Mouse (Mus musculus) ovary, postnatal 10 days (tissue): ENCODE data around the gene Lgals7.

ENCODE experiments used
- DNase-seq: peaks from one replicate; pipeline ENCODE4 v3.0.0; 2022; ENCODE audit warnings: low spot score

Gene Lgals7

GRCm38 (mm10) chr7:28830981-28831380 lies 32.7 kb upstream of the Lgals7 start:
- no peak for DNase-seq

- DNase-seq: no peak
Measured at GRCm38 (mm10) chr7:28831411-28832125, 32.1 kb upstream of the Lgals7 start.

- DNase-seq: no peak
Measured at GRCm38 (mm10) chr7:28832137-28832536, 31.5 kb upstream of the Lgals7 start.

DNA sequence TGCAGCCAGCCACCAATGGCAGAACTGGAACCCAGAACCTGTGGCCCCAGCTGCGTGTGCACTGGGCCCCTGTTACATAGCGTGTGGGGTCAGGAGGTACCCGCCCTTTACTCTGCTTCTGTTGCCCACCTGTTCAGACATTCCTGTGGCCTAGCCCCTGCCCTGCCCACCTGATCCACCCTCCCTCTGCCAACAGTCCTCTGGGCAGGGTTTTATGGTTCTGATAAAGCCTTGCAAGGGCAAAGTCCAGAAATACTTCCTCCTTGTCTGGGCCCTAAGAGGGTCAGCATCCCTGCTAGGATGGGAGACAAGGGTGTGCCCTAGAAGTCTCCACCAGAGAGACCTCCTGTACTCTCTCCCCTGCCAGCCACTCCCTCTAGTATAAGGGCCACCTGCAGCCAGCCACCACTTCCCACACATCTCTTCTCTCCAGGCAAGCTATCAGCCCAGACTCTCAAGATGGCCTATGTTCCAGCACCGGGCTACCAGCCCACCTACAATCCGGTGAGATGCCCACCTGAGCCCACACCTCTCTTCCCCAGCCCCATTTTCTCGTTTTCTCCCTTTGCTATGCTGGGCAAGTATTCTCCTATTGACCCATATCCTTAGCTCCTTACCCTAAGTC lies 29.8 kb upstream of the Lgals7 start, which contains the start of gene Lgals4:
Gene Lgals4 (plus strand): TSS at position 132 of the 625 bp plus-strand sequence.
- no peak for DNase-seq

- DNase-seq: no peak
Measured at GRCm38 (mm10) chr7:28836936-28837335, 26.7 kb upstream of the Lgals7 start.

DNA sequence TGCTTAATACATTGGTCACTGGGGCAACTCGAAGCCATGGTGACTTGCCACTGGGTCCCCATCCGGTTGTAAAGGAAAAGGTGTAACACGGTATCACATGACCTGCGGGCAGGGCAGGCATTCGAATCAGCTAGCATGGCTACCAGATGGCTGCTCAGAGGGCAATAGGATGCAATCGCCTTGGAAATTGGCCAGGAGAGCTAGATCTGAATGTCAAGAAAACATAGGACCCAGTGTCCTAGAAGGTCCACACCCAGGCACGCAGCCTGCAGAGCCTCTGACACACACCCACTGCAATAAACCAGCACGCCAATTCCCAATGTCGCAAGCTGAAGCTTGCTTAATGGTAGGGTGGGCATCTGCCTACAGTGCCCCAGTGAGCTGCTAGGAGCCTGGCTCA lies 25.3 kb upstream of the Lgals7 start:
- DNase-seq: no peak

- DNase-seq: no peak
Measured at GRCm38 (mm10) chr7:28847273-28847672, 16.4 kb upstream of the Lgals7 start.

DNA sequence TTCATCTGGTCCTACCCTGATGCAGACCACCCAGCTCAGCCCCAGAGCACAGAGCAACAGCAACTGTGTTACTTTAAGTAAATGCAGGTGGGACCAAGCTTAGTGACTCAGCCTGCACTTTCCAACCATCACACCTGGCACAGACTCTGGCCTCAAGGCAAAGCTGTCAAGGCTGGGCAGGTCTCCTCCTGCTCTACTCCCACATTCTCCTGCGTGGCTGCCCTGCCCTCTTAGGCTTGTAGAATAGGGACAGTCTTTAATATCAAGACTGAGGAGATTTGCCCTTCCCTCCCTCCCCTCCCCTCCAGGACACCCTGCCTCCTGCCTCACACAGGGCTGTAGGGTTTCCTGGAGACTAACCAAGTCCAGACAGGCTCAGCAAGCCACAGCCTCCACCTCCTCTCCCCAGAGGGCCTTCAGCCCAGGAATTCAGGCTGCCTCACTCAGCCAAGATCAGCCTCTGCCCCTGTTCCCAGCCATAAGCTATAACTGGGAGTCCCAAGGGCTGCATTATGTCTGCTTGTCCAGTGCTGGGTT lies 13.9 kb upstream of the Lgals7 start:
- no peak for DNase-seq

GRCm38 (mm10) chr7:28850642-28851041 lies 13.0 kb upstream of the Lgals7 start:
- no peak for DNase-seq

DNA sequence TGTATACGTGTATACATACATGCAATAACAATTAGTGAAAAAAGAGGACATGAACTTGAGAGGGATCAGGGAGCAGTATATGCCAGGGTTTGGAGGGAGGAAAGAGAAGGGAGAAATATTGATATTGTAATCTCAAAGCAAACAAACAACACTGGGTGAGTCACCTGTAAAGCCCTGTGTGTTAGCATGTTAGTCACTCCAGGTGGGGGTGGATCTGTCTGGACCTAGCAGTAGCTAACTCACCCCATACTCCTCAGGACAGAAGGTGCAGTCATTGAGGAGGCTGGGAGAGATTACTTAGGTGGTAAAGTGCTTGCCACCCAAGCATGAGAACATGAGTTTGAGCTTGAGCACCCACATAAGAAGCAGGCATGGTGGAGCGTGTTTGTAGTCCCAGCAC lies 3.7 kb upstream of the Lgals7 start:
- no peak for DNase-seq

DNA sequence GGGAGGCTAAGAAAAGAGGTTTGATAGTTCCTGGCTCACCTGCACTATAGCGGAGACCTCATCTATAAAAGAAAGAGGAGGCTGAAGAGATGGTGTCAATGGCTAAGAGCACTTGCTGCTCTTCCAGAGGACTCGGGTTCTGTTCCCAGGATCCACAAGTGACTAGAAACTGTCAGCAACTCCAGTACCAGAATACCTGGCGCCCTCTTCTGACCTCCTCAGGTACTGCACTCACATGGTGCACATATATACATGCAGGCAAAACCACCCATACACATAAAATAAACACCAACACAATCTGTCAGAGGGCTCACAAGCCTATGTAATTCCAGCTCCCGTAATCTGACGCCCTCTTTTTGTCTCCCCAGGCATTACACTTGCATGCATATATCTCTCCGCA lies 2.8 kb upstream of the Lgals7 start:
- DNase-seq: no peak

DNA sequence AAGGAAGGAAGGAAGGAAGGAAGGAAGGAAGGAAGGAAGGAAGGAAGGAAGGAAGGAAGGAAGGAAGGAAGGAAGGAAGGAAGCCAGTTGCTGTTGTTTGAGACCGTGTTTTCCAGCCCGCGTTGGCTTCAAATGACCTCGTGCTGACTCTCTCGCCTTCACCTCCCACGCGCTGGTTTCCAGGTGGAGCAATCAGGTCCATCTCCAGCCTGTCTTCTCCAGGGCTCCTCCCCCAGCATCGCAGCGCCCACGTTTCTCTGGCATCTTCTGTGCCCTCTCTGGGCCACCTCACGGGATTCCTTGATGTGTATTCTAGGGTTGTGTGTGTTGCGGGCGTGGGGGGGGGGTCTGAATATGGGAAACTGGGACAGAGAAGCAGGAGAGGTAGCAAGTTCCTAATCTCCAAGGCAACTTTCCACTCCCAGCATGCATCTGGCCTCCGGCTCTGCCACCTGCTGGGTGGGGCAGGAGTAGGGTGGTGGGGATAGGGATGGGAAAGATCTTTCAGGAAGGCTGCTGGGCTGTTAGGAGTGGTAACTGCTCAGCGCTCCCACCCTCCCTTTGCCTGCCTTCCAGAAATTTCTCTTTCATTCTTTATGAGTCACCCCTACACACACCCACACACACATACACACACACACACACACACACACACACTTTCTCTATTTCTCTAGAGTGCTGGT lies 695 bp upstream of the Lgals7 start:
- DNase-seq: no peak

GRCm38 (mm10) chr7:28864288-28864750 lies 666 bp downstream of the Lgals7 start:
- DNase-seq: no peak

- DNase-seq: no peak
Measured at GRCm38 (mm10) chr7:28865481-28866300, 2.0 kb downstream of the Lgals7 start.

- DNase-seq: no peak
Measured at GRCm38 (mm10) chr7:28866769-28867507, 3.3 kb downstream of the Lgals7 start.

- DNase-seq: peak; percentile 68
Measured at GRCm38 (mm10) chr7:28867508-28868340, 4.1 kb downstream of the Lgals7 start.

GRCm38 (mm10) chr7:28870901-28871664 lies 7.4 kb downstream of the Lgals7 start:
- no peak for DNase-seq

DNA sequence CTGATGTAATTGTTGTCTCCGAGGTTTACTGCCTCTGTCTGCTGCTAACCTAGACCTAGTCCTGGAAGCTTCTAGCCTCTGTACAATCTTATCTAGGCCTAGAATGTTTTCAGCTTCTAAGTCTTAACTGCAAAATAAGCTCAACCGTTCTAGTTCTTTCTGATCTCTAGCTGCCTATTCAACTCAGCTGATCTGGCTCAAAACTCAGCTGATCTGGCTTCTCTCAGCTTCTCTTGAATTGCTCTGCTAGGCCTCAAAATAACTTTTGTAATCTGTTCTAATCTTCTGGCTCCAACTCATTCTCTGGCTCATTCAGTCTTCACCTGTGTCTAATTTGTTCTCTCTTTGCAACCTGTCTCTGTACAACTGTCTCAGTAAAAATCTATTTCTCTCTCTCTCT lies 10.9 kb downstream of the Lgals7 start:
- DNase-seq: no peak

- DNase-seq: no peak
Measured at GRCm38 (mm10) chr7:28876099-28876498, 12.4 kb downstream of the Lgals7 start.

GRCm38 (mm10) chr7:28877155-28877554 lies 13.5 kb downstream of the Lgals7 start:
- no peak for DNase-seq
